Mouse (Mus musculus) C2C12 (cell line): ENCODE results near the gene Ppa1. TPM values are rescaled to one million over a fixed set of nuclear protein-coding genes. Genes with fewer than 3 reads are reported as not detected.

Experiments
- H3K27me3 ChIP-seq: one replicate; pipeline ENCODE4 v1.6.1; 2011; ENCODE audit not compliant: control insufficient read depth, insufficient read depth, insufficient read length
- H3K36me3 ChIP-seq: one replicate; pipeline ENCODE4 v1.6.1; 2011; ENCODE audit not compliant: control insufficient read depth, insufficient read depth
- H3K4me3 ChIP-seq: one replicate; pipeline ENCODE4 v1.5.1; 2011; ENCODE audit warnings: mild to moderate bottlenecking, control low read depth; ENCODE audit not compliant: poor library complexity, insufficient read depth, severe bottlenecking
- H3K79me2 ChIP-seq: one replicate; pipeline ENCODE4 v1.6.1; 2011; ENCODE audit not compliant: control insufficient read depth, insufficient read depth
- H3K79me3 ChIP-seq: one replicate; pipeline ENCODE4 v1.6.1; 2011; ENCODE audit warnings: low read depth, control low read depth
- H3ac ChIP-seq: one replicate; pipeline ENCODE3; 2011; ENCODE audit warnings: low read depth; ENCODE audit not compliant: control insufficient read depth, insufficient read length
- CEBPB ChIP-seq: IDR thresholded peaks from one replicate; pipeline ENCODE4 v1.6.1; 2011; ENCODE audit warnings: low read depth, mild to moderate bottlenecking, control low read depth, moderate library complexity
- CTCF ChIP-seq: IDR thresholded peaks from one replicate; pipeline ENCODE4 v1.5.1; 2011; ENCODE audit not compliant: control insufficient read depth, insufficient read depth, insufficient read length
- FOSL1 ChIP-seq: IDR thresholded peaks from one replicate; pipeline ENCODE4 v1.8.0; 2011; ENCODE audit warnings: mild to moderate bottlenecking, low read length; ENCODE audit not compliant: poor library complexity, insufficient read depth, severe bottlenecking
- MAX ChIP-seq: IDR thresholded peaks from one replicate; pipeline ENCODE4 v1.6.1; 2011; ENCODE audit warnings: mild to moderate bottlenecking, control low read depth
- MYOD1 ChIP-seq: IDR thresholded peaks from one replicate; pipeline ENCODE4 v1.6.1; 2011; ENCODE audit warnings: low read depth; ENCODE audit not compliant: control insufficient read depth, insufficient read length
- MYOG ChIP-seq: IDR thresholded peaks from one replicate; pipeline ENCODE4 v1.6.1; 2011; ENCODE audit not compliant: control insufficient read depth, insufficient read length; ENCODE audit errors: extremely low read depth
- USF1 ChIP-seq: IDR thresholded peaks from one replicate; pipeline ENCODE4 v1.6.1; 2011; ENCODE audit warnings: low read depth, mild to moderate bottlenecking, control low read depth, moderate library complexity
- polyA plus RNA-seq: library from polyadenylated mRNA; unstranded; fragments of >200 nt; fragmentation: generic; extraction: Trizol; gene quantifications from one replicate; pipeline ENCODE4 v1.2.1, GENCODE M21; 2012; ENCODE audit warnings: missing spikeins

Ppa1 gene
- polyA plus RNA-seq, 1 experiment, result 189 TPM

DNA sequence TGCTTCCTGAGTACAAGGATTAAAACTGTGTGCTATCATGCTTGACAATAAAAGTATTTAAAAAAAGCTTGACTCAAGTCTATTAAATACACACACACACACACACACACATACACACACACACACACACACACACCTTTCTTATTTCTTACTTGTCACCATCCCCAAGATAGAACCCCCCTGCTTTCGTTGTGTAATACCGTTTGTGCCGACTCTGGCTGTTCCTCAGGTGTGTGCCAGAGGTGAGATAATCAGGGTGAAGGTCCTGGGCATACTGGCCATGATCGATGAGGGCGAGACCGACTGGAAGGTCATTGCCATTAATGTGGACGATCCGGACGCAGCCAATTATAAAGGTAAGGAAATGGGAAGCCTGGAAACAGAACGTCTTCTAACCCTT lies 16.8 kb downstream of the Ppa1 start:
- TF ChIP-seq USF1 (no peak), FOSL1 (no peak), MYOD1 (no peak), MAX (no peak), CTCF (no peak), MYOG (no peak), CEBPB (no peak)
- Histone ChIP-seq H3K79me3 (no peaks in the 10 kb centered on the region), H3K27me3 (no peaks in the 10 kb centered on the region), H3K36me3 (peaks cover 95% of the 10 kb centered on the region), H3ac (no peak overlapping the region), H3K79me2 (peaks cover under 1% of the 10 kb centered on the region), H3K4me3 (no peak overlapping the region)

DNA sequence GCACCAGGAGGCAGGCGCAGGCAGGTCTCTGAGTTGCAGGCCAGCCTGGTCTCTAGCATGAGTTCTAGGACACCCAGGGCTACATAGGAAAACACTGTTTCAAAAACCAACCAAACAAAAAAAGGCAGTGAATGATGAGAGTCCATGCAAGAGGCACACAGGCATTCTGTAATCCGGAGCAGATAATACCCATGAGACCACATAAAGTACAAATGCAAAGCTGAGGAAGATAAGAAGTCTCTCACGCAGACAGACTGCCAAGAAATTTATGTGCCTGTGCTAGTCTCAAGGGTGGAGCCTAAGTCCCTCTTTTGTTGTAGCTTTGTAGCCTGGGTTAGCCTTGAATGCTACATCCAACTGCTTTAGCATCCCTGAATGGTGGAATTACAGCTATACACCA lies 17.3 kb downstream of the Ppa1 start:
- H3K36me3 ChIP-seq, result peaks cover 95% of the 10 kb centered on the region
- no peaks in the 10 kb centered on the region for H3K79me2 ChIP-seq
- H3ac ChIP-seq, result no peak overlapping the region
- no peaks in the 10 kb centered on the region for H3K79me3 ChIP-seq
- no peak overlapping the region for H3K4me3 ChIP-seq
- no peaks in the 10 kb centered on the region for H3K27me3 ChIP-seq
- no peak for TF ChIP-seq MYOD1
- no peak for TF ChIP-seq FOSL1
- TF ChIP-seq CTCF, result no peak
- TF ChIP-seq CEBPB, result no peak
- TF ChIP-seq MAX, result no peak
- no peak for TF ChIP-seq USF1
- no peak for TF ChIP-seq MYOG

DNA sequence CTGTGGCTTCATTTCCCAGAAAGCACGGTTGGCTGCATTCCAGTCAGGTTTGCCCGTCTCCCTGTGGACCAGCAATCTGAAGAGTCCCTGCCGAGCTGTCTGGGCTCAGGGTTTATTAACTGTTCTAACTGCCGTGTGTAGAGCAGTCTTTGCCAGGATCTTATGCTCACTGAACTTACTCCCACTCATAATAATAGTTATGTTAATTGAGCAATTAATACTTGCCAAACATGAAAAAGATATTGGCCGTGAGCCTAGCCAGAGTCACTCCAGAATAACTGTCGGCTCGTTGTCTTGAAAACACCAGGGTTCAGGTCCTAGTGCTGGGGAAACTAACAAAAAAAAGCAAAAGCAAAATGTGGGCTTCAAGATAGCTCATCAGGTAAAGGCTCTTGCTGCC lies 20.9 kb downstream of the Ppa1 start:
- no peaks in the 10 kb centered on the region for H3K79me2 ChIP-seq
- no peaks in the 10 kb centered on the region for H3K79me3 ChIP-seq
- peaks cover 95% of the 10 kb centered on the region for H3K36me3 ChIP-seq
- no peak overlapping the region for H3K4me3 ChIP-seq
- no peak overlapping the region for H3ac ChIP-seq
- TF ChIP-seq CEBPB (no peak), CTCF (no peak), MYOG (no peak)
- no peaks in the 10 kb centered on the region for H3K27me3 ChIP-seq

DNA sequence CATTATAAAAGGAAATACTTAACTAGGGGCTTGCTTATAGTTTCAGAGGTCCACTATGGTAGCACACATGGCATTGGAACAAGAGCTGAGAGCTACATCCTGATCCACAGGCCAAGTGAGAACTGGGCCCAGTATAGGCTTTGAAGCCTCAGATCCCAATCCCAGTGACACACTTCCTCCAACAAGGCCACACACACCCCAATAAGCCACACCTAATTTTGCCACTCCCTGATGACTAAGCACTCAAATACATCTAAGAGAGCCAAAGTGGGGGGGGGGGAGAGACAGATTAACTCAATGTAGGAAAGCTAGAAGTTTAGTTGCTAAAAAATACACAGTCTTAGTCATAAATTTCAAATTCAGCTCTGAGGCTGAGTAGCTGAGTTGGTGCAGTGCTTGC lies 21.5 kb downstream of the Ppa1 start:
- H3K79me2 ChIP-seq, result no peaks in the 10 kb centered on the region
- no peaks in the 10 kb centered on the region for H3K27me3 ChIP-seq
- no peak for TF ChIP-seq CTCF
- no peak for TF ChIP-seq MYOD1
- no peak for TF ChIP-seq CEBPB
- no peak for TF ChIP-seq FOSL1
- TF ChIP-seq USF1, result no peak
- no peak for TF ChIP-seq MYOG
- TF ChIP-seq MAX, result no peak
- peaks cover 95% of the 10 kb centered on the region for H3K36me3 ChIP-seq
- no peak overlapping the region for H3ac ChIP-seq
- no peaks in the 10 kb centered on the region for H3K79me3 ChIP-seq
- H3K4me3 ChIP-seq, result no peak overlapping the region

DNA sequence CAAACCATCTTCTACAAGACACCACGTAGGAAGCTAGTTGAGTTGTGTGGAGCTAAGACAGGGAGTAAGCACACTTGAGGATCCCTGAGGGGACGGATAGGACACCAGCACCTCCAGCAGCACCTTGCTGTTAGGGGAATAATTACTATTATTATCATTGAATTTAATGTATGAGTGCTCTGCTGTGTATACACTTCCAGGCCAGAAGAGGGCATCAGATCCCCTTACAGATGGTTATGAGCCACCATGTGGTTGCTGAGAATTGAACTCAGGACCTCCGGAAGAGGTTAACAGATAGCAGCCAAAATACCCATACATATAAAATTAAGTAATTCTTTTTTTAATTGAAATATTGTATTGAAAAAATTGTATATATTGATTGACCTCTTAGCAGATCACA lies 22.4 kb downstream of the Ppa1 start:
- Histone ChIP-seq H3K27me3 (no peaks in the 10 kb centered on the region), H3K4me3 (no peak overlapping the region), H3K79me3 (no peaks in the 10 kb centered on the region), H3K79me2 (no peaks in the 10 kb centered on the region), H3K36me3 (peaks cover 93% of the 10 kb centered on the region), H3ac (no peak overlapping the region)
- TF ChIP-seq CEBPB (no peak), MYOD1 (no peak), MYOG (no peak), CTCF (no peak), MAX (no peak), FOSL1 (no peak), USF1 (no peak)

DNA sequence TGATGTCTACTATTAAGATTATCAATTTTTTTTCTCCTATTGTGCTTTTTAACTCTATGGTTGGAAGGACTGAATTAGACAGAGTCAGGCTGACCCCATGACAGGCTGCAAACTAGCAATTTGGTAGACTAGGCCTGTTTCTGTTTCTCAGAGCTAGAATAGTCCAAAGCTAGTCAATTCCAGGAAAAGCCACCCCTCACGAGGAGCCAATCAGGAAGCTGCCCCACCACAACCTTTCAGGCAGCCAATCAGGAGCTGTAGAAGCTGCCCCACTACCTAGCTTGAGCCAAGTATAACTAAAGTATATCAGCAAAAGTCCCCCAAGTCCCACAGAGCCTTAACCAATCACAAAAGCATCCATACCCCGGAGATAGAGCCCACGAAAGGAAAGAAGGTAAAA lies 27.6 kb downstream of the Ppa1 start:
- Histone ChIP-seq H3K79me3 (peaks cover 6% of the 10 kb centered on the region), H3K79me2 (peaks cover 9% of the 10 kb centered on the region), H3K27me3 (no peaks in the 10 kb centered on the region), H3K36me3 (peaks cover 52% of the 10 kb centered on the region), H3ac (no peak overlapping the region), H3K4me3 (no peak overlapping the region)
- no peak for TF ChIP-seq FOSL1
- no peak for TF ChIP-seq CTCF
